Mouse (Mus musculus): ENCODE results near the gene Zdhhc17. TPM values are rescaled to one million over a fixed set of nuclear protein-coding genes. Genes with fewer than 3 reads are reported as not detected.

The Zdhhc17 gene
- polyA plus RNA-seq, 1 experiment from 2014 or later, result 47.9 TPM

DNA sequence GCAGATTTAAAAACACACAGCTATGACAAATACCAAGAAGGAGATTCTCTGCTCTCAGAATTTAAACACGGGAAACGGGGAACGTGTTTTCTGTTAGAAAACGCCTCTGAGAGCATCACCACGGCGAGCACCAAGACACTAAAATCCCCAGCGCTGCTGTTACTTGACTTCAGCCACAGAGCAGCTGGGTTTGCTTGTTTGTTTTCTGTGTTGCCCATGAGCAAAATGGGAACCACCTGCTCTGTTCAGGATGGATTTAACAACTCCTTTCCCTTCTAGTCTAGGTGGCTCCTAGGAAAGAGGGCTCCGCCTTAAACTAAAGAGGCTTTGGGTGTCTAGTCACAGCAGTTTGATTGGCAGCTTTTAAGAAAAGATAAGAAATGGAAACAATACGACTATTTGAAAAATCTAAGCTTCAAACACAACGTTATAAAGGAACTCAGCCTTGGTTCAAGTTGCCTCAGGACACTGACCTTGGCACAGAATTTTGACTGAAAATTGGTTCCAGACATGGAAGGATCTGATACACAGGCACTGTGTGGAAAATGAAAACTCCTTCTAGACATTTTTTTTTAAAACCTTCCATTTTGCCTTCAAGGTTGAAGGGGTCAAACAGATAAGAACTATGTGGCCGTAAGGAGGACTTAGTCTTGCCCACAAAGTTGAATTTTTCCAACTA, 93.1 kb downstream of the Zdhhc17 start:
- Histone ChIP-seq H3K27me3 (0 out of 2 replicates have a peak, but pooled peaks cover 5% of the 10 kb centered on the region), H3K9ac (replicated peaks) (no peak overlapping the region), H3K4me2 (replicated peaks) (no peak overlapping the region), H3K36me3 (no peaks in the 10 kb centered on the region), H3K4me1 (peaks cover 6% of the 10 kb centered on the region), H3K4me3 (no peak overlapping the region), H3K27ac (replicated peaks) (no peak overlapping the region), H3K9me3 (no peaks in the 10 kb centered on the region)
- no peak for ATAC-seq (ENCODE audit: low FRiP score, low read depth)
- 80% methylated on average over 11 of the region's 11 CpGs for WGBS

DNA sequence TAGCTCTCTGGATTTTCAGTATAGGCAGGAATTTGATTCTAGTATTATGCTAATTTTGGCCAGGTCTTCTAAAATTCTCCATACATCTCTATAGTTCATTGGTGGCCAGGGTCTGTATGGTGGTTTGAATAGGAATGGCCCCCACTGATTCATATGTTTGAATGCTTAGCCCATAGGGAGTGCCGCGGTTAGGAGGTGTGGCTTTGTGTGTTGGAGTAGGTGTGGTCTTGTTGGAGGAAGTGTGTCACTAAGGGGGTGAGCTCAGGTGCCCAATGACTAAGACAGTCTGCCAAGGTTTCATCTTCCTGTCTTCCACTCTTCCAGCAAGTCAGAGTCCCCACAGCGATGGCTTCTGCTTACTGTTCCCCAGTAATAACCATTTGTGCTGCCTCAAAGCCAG, 106.1 kb downstream of the Zdhhc17 start:
- ATAC-seq (ENCODE audit: low FRiP score, low read depth), result no peak
- Histone ChIP-seq H3K27ac (replicated peaks) (no peak overlapping the region), H3K27me3 (no peaks in the 10 kb centered on the region), H3K9me3 (no peaks in the 10 kb centered on the region), H3K4me1 (no peaks in the 10 kb centered on the region), H3K36me3 (no peaks in the 10 kb centered on the region), H3K9ac (replicated peaks) (no peak overlapping the region), H3K4me2 (replicated peaks) (no peak overlapping the region), H3K4me3 (no peak overlapping the region)
- WGBS, result 100% methylated on average over 3 of the region's 3 CpGs

DNA sequence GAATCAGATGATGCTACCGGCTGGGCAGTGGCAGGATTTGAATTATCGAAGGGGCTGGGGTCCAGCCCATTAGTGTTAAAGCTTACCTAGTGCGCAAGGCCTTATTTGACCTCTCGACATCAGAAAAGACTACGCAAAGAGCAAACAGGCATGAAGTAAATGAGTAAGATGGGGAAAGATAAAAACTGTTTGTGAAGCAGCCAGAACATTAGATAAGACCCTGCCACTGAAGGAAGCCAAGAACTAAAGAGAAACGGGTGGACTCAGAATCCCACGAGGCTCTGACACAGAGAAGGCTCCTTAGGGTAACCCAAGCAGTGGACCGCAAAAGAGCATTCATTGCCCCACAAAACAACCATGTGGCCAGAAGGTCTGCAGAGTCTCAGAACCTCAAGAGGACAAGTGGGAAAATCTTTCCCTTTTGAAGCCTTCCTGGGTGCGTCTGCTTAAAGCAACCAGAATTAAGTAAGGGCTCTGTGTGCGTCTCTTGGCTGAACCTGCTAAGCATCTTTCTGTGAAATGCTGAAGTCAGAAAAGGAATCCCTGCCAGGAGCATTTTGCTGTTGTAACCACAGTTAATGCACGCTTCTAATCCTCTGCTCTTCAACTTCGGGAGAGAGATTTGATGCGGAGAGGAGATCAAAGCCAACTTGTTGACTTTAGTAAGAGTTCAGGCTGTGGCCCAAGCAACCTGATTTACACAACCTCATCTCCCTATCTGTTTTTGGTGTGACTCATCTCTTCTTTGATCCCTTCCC, 110.0 kb downstream of the Zdhhc17 start:
- 54% methylated on average over 13 of the region's 13 CpGs for WGBS
- no peaks in the 10 kb centered on the region for H3K4me1 ChIP-seq

More for the DNA sequence above, 110.0 kb downstream of the Zdhhc17 start:
- Histone ChIP-seq H3K27me3 (no peaks in the 10 kb centered on the region), H3K4me2 (replicated peaks) (no peak overlapping the region), H3K36me3 (no peaks in the 10 kb centered on the region), H3K27ac (replicated peaks) (no peak overlapping the region), H3K4me3 (no peak overlapping the region), H3K9ac (replicated peaks) (no peak overlapping the region), H3K9me3 (no peaks in the 10 kb centered on the region)
- no peak for ATAC-seq (ENCODE audit: low FRiP score, low read depth)

Other genes starting within 250 kb of the Zdhhc17 start
- gene Csrp2, start 90.4 kb downstream of the Zdhhc17 start, polyA plus RNA-seq (2016; fragmentation: Nextera tagmentation; extraction: Ambion mirVana), result 143 and 157 TPM in 2 replicates
- 21.3 and 25.5 TPM in 2 replicates for gene Osbpl8, start 154.6 kb upstream of the Zdhhc17 start, polyA plus RNA-seq (2016; fragmentation: Nextera tagmentation; extraction: Ambion mirVana)

Measured in midbrain, embryonic 12.5 days (tissue).